Mouse (Mus musculus): ENCODE measurements around the gene Rnaset2b.
"Not testable (repeated sequence)": the region's sequence is repeated elsewhere in the genome, so short reads cannot be mapped to it uniquely, and the experiment has no call there.

DNA sequence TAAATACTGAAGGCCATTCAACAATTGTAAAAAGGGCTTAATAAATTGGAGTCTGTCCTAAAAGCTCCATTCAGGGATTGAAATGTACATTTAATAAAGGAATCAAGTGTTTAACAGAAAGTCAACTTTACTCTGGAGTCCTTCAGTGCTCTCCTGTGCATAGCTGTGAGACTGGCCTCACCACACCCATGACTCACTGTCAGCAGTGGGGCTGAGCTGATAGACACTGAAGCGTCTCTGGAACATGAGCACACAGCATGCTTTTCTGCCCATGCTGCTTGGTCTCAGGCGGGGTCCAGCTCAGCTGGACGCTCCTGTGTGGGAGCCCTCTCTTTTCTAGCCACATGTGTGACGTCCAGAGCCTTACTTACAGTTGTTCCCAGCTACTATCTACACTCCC is 27.9 kb upstream of the Rnaset2b start:
- not testable (repeated sequence) for TF ChIP-seq CTCF, POLR2A (IDR thresholded peaks at IDR 0.05; ENCODE audit: extremely low read depth, insufficient read depth, low read length)

All from cortical plate, adult 2 months (tissue).